Mouse (Mus musculus): ENCODE measurements around the gene Pnma1. TPM values are rescaled to one million over a fixed set of nuclear protein-coding genes. Genes with fewer than 3 reads are reported as not detected.
A peak's percentile ranks its signal among the peaks of the same experiment; 100 is the strongest.

Pnma1 gene
- polyA plus RNA-seq, 1 experiment = 0.46 TPM

- Histone ChIP-seq H3K4me2 (ENCODE audit: low read depth) (no peak overlapping the region), H3K27me3 (ENCODE audit: control insufficient read depth, insufficient read depth, insufficient read length) (no peaks in the 10 kb centered on the region), H3K36me3 (ENCODE audit: control insufficient read depth, insufficient read depth) (peaks cover 37% of the 10 kb centered on the region), H3ac (ENCODE audit: control insufficient read depth, insufficient read length) (no peak overlapping the region), H3K4me3 (no peak overlapping the region), H3K79me2 (ENCODE audit: control insufficient read depth, insufficient read depth) (no peaks in the 10 kb centered on the region)
- no peak for TF ChIP-seq USF1 (IDR thresholded peaks at IDR 0.05; ENCODE audit: low read depth)
- TF ChIP-seq MAX (IDR thresholded peaks at IDR 0.05; ENCODE audit: low read depth) = no peak
- TF ChIP-seq POLR2A (IDR thresholded peaks at IDR 0.05; ENCODE audit: insufficient read length, low read depth) = no peak
- no peak for TF ChIP-seq MYOG (IDR thresholded peaks at IDR 0.05; ENCODE audit: control insufficient read depth in 1 of 3, insufficient read depth in 1 of 3, insufficient read length in 2 of 3, low read depth in 2 of 3)
- TF ChIP-seq CEBPB (IDR thresholded peaks at IDR 0.05; ENCODE audit: insufficient read depth, poor library complexity, severe bottlenecking) = no peak
- no peak for TF ChIP-seq POLR2AphosphoS2 (IDR thresholded peaks at IDR 0.05; ENCODE audit: insufficient read length, low read depth)
- TF ChIP-seq TCF12 (IDR thresholded peaks at IDR 0.05; ENCODE audit: insufficient read depth, poor library complexity, severe bottlenecking) = no peak
- TF ChIP-seq REST (IDR thresholded peaks at IDR 0.05; ENCODE audit: insufficient read depth, insufficient read length) = no peak
- TF ChIP-seq E2F4 (IDR thresholded peaks at IDR 0.05; ENCODE audit: insufficient read depth) = no peak
- TF ChIP-seq TCF3 (IDR thresholded peaks at IDR 0.05; ENCODE audit: insufficient read length, low read depth) = no peak
- TF ChIP-seq SRF (IDR thresholded peaks at IDR 0.05; ENCODE audit: control insufficient read depth, insufficient read length, low read depth) = no peak
- TF ChIP-seq MYOD1 (IDR thresholded peaks at IDR 0.05; ENCODE audit: control insufficient read depth in 1 of 3, insufficient read length in 2 of 3, low read depth in 2 of 3) = no peak
Observed at GRCm38 (mm10) chr12:84156210-84156609, 7.9 kb upstream of the Pnma1 start.

- peaks cover 37% of the 10 kb centered on the region for H3K36me3 ChIP-seq (ENCODE audit: control insufficient read depth, insufficient read depth)
- no peaks in the 10 kb centered on the region for H3K79me2 ChIP-seq (ENCODE audit: control insufficient read depth, insufficient read depth)
- H3ac ChIP-seq (ENCODE audit: control insufficient read depth, insufficient read length) = no peak overlapping the region
- H3K4me2 ChIP-seq (ENCODE audit: low read depth) = peak overlapping the region; percentile 46
- H3K27me3 ChIP-seq (ENCODE audit: control insufficient read depth, insufficient read depth, insufficient read length) = no peaks in the 10 kb centered on the region
- no peak overlapping the region for H3K4me3 ChIP-seq
- no peak for TF ChIP-seq SRF (IDR thresholded peaks at IDR 0.05; ENCODE audit: control insufficient read depth, insufficient read length, low read depth)
- TF ChIP-seq MYOG (IDR thresholded peaks at IDR 0.05; ENCODE audit: control insufficient read depth in 1 of 3, insufficient read depth in 1 of 3, insufficient read length in 2 of 3, low read depth in 2 of 3) = no peak
- no peak for TF ChIP-seq TCF3 (IDR thresholded peaks at IDR 0.05; ENCODE audit: insufficient read length, low read depth)
- TF ChIP-seq REST (IDR thresholded peaks at IDR 0.05; ENCODE audit: insufficient read depth, insufficient read length) = no peak
- peak in 1 of 3 experiments; percentile 24 for TF ChIP-seq MYOD1 (IDR thresholded peaks at IDR 0.05; ENCODE audit: control insufficient read depth in 1 of 3, insufficient read length in 2 of 3, low read depth in 2 of 3)
- TF ChIP-seq E2F4 (IDR thresholded peaks at IDR 0.05; ENCODE audit: insufficient read depth) = no peak
- TF ChIP-seq POLR2A (IDR thresholded peaks at IDR 0.05; ENCODE audit: insufficient read length, low read depth) = no peak
- TF ChIP-seq MAX (IDR thresholded peaks at IDR 0.05; ENCODE audit: low read depth) = no peak
Observed at GRCm38 (mm10) chr12:84155523-84155871, 7.2 kb upstream of the Pnma1 start.

GRCm38 (mm10) chr12:84154786-84155522, 6.7 kb upstream of the Pnma1 start:
- Histone ChIP-seq H3K4me2 (ENCODE audit: low read depth) (peak overlapping the region; percentile 46), H3K27me3 (ENCODE audit: control insufficient read depth, insufficient read depth, insufficient read length) (no peaks in the 10 kb centered on the region), H3K36me3 (ENCODE audit: control insufficient read depth, insufficient read depth) (peaks cover 40% of the 10 kb centered on the region), H3ac (ENCODE audit: control insufficient read depth, insufficient read length) (no peak overlapping the region), H3K79me2 (ENCODE audit: control insufficient read depth, insufficient read depth) (no peaks in the 10 kb centered on the region), H3K4me3 (no peak overlapping the region)
- TF ChIP-seq USF1 (IDR thresholded peaks at IDR 0.05; ENCODE audit: low read depth) = no peak
- no peak for TF ChIP-seq POLR2A (IDR thresholded peaks at IDR 0.05; ENCODE audit: insufficient read length, low read depth)
- TF ChIP-seq REST (IDR thresholded peaks at IDR 0.05; ENCODE audit: insufficient read depth, insufficient read length) = no peak
- TF ChIP-seq MAX (IDR thresholded peaks at IDR 0.05; ENCODE audit: low read depth) = no peak
- peak in 2 of 3 experiments; percentile 13 to 83 for TF ChIP-seq MYOG (IDR thresholded peaks at IDR 0.05; ENCODE audit: control insufficient read depth in 1 of 3, insufficient read depth in 1 of 3, insufficient read length in 2 of 3, low read depth in 2 of 3)
- no peak for TF ChIP-seq E2F4 (IDR thresholded peaks at IDR 0.05; ENCODE audit: insufficient read depth)
- TF ChIP-seq TCF12 (IDR thresholded peaks at IDR 0.05; ENCODE audit: insufficient read depth, poor library complexity, severe bottlenecking) = peak; percentile 1
- TF ChIP-seq MYOD1 (IDR thresholded peaks at IDR 0.05; ENCODE audit: control insufficient read depth in 1 of 3, insufficient read length in 2 of 3, low read depth in 2 of 3) = peak; percentile 31 to 87 (median 71)

- TF ChIP-seq TCF3 (IDR thresholded peaks at IDR 0.05; ENCODE audit: insufficient read length, low read depth) (no peak), MYOG (IDR thresholded peaks at IDR 0.05; ENCODE audit: control insufficient read depth in 1 of 3, insufficient read depth in 1 of 3, insufficient read length in 2 of 3, low read depth in 2 of 3) (no peak), E2F4 (IDR thresholded peaks at IDR 0.05; ENCODE audit: insufficient read depth) (no peak), USF1 (IDR thresholded peaks at IDR 0.05; ENCODE audit: low read depth) (no peak), TCF12 (IDR thresholded peaks at IDR 0.05; ENCODE audit: insufficient read depth, poor library complexity, severe bottlenecking) (no peak), POLR2AphosphoS2 (IDR thresholded peaks at IDR 0.05; ENCODE audit: insufficient read length, low read depth) (no peak), CEBPB (IDR thresholded peaks at IDR 0.05; ENCODE audit: insufficient read depth, poor library complexity, severe bottlenecking) (no peak), POLR2A (IDR thresholded peaks at IDR 0.05; ENCODE audit: insufficient read length, low read depth) (no peak), SRF (IDR thresholded peaks at IDR 0.05; ENCODE audit: control insufficient read depth, insufficient read length, low read depth) (no peak)
- Histone ChIP-seq H3K79me2 (ENCODE audit: control insufficient read depth, insufficient read depth) (no peaks in the 10 kb centered on the region), H3ac (ENCODE audit: control insufficient read depth, insufficient read length) (no peak overlapping the region)
Observed at GRCm38 (mm10) chr12:84153414-84153813, 5.1 kb upstream of the Pnma1 start.

More at GRCm38 (mm10) chr12:84153414-84153813, 5.1 kb upstream of the Pnma1 start:
- Histone ChIP-seq H3K4me2 (ENCODE audit: low read depth) (no peak overlapping the region), H3K4me3 (no peak overlapping the region), H3K36me3 (ENCODE audit: control insufficient read depth, insufficient read depth) (peaks cover 37% of the 10 kb centered on the region), H3K27me3 (ENCODE audit: control insufficient read depth, insufficient read depth, insufficient read length) (no peaks in the 10 kb centered on the region)
